Mouse (Mus musculus) megakaryocyte, embryonic 14.5 days (primary cell): ENCODE measurements at regions not wholly inside any gene's neighbourhood (a gene's known extent, or its start where the extent isn't known, plus 50 kb on each side); places are given as distances from the start of the nearest gene placed in this dataset.

Source experiments
- FLI1 ChIP-seq: IDR thresholded peaks from 2 replicates; pipeline ENCODE4 v1.6.1; 2012; ENCODE audit warnings: low read length, inconsistent platforms, mixed read lengths
- GATA1 ChIP-seq: IDR thresholded peaks from 3 replicates; pipeline ENCODE4 v1.6.1; 2012; ENCODE audit warnings: mixed read lengths, low read length, inconsistent platforms, borderline replicate concordance

GRCm38 (mm10) chr8:36304809-36305208 is 539.2 kb downstream of the Gm19410 start:
- TF ChIP-seq GATA1 (no peak), FLI1 (no peak)
